Mouse (Mus musculus): ENCODE results near the gene Cap2. TPM values are rescaled to one million over a fixed set of nuclear protein-coding genes. Genes with fewer than 3 reads are reported as not detected.

Gene Cap2
- total and polyA plus RNA-seq, 3 experiments, result 14.8 to 120 (median 22.3) TPM

- Histone ChIP-seq H3K4me3 (ENCODE audit: control insufficient read depth in 1 of 2, insufficient read depth in 1 of 2, low read depth in 2 of 2, low read length in 2 of 2) (no peak overlapping the region), H3K79me2 (ENCODE audit: control insufficient read depth, insufficient read depth, low read length, poor library complexity) (no peaks in the 10 kb centered on the region), H3K4me1 (ENCODE audit: control insufficient read depth in 1 of 2, insufficient read depth in 2 of 2, low read length in 2 of 2) (no peaks in the 10 kb centered on the region), H3K9me3 (replicated peaks; ENCODE audit: insufficient read depth, low read length) (no peaks in the 10 kb centered on the region), H3K27ac (ENCODE audit: control insufficient read depth, low read depth, low read length) (no peak overlapping the region), H3K36me3 (ENCODE audit: control insufficient read depth in 1 of 2, insufficient read depth in 2 of 2, low read length in 2 of 2) (no peaks in the 10 kb centered on the region), H3K9ac (ENCODE audit: control insufficient read depth, low read depth, low read length, poor library complexity, severe bottlenecking) (no peak overlapping the region), H3K27me3 (ENCODE audit: control insufficient read depth in 1 of 2, insufficient read depth in 2 of 2, low read length in 2 of 2) (no peaks in the 10 kb centered on the region)
- TF ChIP-seq ETS1 (IDR thresholded peaks at IDR 0.05; ENCODE audit: low read depth, low read length), result no peak
- no peak for TF ChIP-seq ZC3H11A (IDR thresholded peaks at IDR 0.05; ENCODE audit: low read depth, low read length)
- DNase-seq (ENCODE audit: low read depth, low spot score), result no peak
Observed at GRCm38 (mm10) chr13:46629391-46629790, 127.7 kb downstream of the Cap2 start.

- Histone ChIP-seq H3K4me3 (ENCODE audit: control insufficient read depth in 1 of 2, insufficient read depth in 1 of 2, low read depth in 2 of 2, low read length in 2 of 2) (no peak overlapping the region), H3K27me3 (ENCODE audit: control insufficient read depth in 1 of 2, insufficient read depth in 2 of 2, low read length in 2 of 2) (no peaks in the 10 kb centered on the region), H3K36me3 (ENCODE audit: control insufficient read depth in 1 of 2, insufficient read depth in 2 of 2, low read length in 2 of 2) (no peaks in the 10 kb centered on the region), H3K4me1 (ENCODE audit: control insufficient read depth in 1 of 2, insufficient read depth in 2 of 2, low read length in 2 of 2) (no peaks in the 10 kb centered on the region), H3K9ac (ENCODE audit: control insufficient read depth, low read depth, low read length, poor library complexity, severe bottlenecking) (no peak overlapping the region), H3K9me3 (replicated peaks; ENCODE audit: insufficient read depth, low read length) (no peaks in the 10 kb centered on the region), H3K79me2 (ENCODE audit: control insufficient read depth, insufficient read depth, low read length, poor library complexity) (no peaks in the 10 kb centered on the region), H3K27ac (ENCODE audit: control insufficient read depth, low read depth, low read length) (no peak overlapping the region)
- TF ChIP-seq HCFC1 (IDR thresholded peaks at IDR 0.05; ENCODE audit: low read depth, low read length) (no peak), ZC3H11A (IDR thresholded peaks at IDR 0.05; ENCODE audit: low read depth, low read length) (no peak), CTCF (IDR thresholded peaks at IDR 0.05 in 2 of 3, conservative IDR thresholded peaks at IDR 0.05 in 1 of 3; ENCODE audit: control insufficient read depth in 1 of 3, insufficient read depth in 1 of 3, low read depth in 2 of 3, low read length in 3 of 3, poor library complexity in 1 of 3, severe bottlenecking in 1 of 3) (no peak), JUND (IDR thresholded peaks at IDR 0.05; ENCODE audit: low read depth, low read length) (no peak), ZMIZ1 (IDR thresholded peaks at IDR 0.05; ENCODE audit: low read depth, low read length) (no peak), MAFK (IDR thresholded peaks at IDR 0.05; ENCODE audit: borderline replicate concordance, low read depth, low read length) (no peak), BHLHE40 (IDR thresholded peaks at IDR 0.05; ENCODE audit: borderline replicate concordance, low read depth, low read length) (no peak), SMC3 (IDR thresholded peaks at IDR 0.05; ENCODE audit: low read depth, low read length) (no peak), RAD21 (IDR thresholded peaks at IDR 0.05; ENCODE audit: low read depth, low read length) (no peak)
- DNase-seq (ENCODE audit: low read depth, low spot score), result no peak
Observed at GRCm38 (mm10) chr13:46632796-46633195, 131.1 kb downstream of the Cap2 start.

GRCm38 (mm10) chr13:46633320-46634132, 131.9 kb downstream of the Cap2 start:
- H3K4me1 ChIP-seq (ENCODE audit: control insufficient read depth in 1 of 2, insufficient read depth in 2 of 2, low read length in 2 of 2), result no peaks in the 10 kb centered on the region
- H3K27ac ChIP-seq (ENCODE audit: control insufficient read depth, low read depth, low read length), result no peak overlapping the region
- H3K4me3 ChIP-seq (ENCODE audit: control insufficient read depth in 1 of 2, insufficient read depth in 1 of 2, low read depth in 2 of 2, low read length in 2 of 2), result no peak overlapping the region
- no peaks in the 10 kb centered on the region for H3K27me3 ChIP-seq (ENCODE audit: control insufficient read depth in 1 of 2, insufficient read depth in 2 of 2, low read length in 2 of 2)
- no peak for DNase-seq (ENCODE audit: low read depth, low spot score)
- no peaks in the 10 kb centered on the region for H3K9me3 ChIP-seq (replicated peaks; ENCODE audit: insufficient read depth, low read length)
- no peak overlapping the region for H3K9ac ChIP-seq (ENCODE audit: control insufficient read depth, low read depth, low read length, poor library complexity, severe bottlenecking)
- H3K36me3 ChIP-seq (ENCODE audit: control insufficient read depth in 1 of 2, insufficient read depth in 2 of 2, low read length in 2 of 2), result no peaks in the 10 kb centered on the region
- no peak for TF ChIP-seq TCF12 (IDR thresholded peaks at IDR 0.05; ENCODE audit: low read depth, low read length)
- TF ChIP-seq EP300 (IDR thresholded peaks at IDR 0.05; ENCODE audit: low read depth in 1 of 2, low read length in 2 of 2), result no peak
- TF ChIP-seq POLR2AphosphoS2 (IDR thresholded peaks at IDR 0.05; ENCODE audit: low read length), result no peak
- TF ChIP-seq MAZ (IDR thresholded peaks at IDR 0.05; ENCODE audit: low read depth, low read length), result no peak
- no peak for TF ChIP-seq TAL1 (IDR thresholded peaks at IDR 0.05; ENCODE audit: low read length)
- no peak for TF ChIP-seq MAFK (IDR thresholded peaks at IDR 0.05; ENCODE audit: borderline replicate concordance, low read depth, low read length)
- TF ChIP-seq MEF2A (IDR thresholded peaks at IDR 0.05; ENCODE audit: extremely low read depth, insufficient replicate concordance, low read depth, low read length, poor library complexity, severe bottlenecking), result no peak
- no peaks in the 10 kb centered on the region for H3K79me2 ChIP-seq (ENCODE audit: control insufficient read depth, insufficient read depth, low read length, poor library complexity)
